Mouse (Mus musculus) left cerebral cortex, adult 11 months (tissue): ENCODE measurements around the gene Rchy1.

Experiments
- DNase-seq: peaks from one replicate; pipeline ENCODE4 v3.0.0; 2022; ENCODE audit warnings: low spot score

Gene Rchy1

GRCm38 (mm10) chr5:91962639-91963440, at the start of gene Rchy1:
TSS of gene Rchy1 (minus strand) at chr5:91963068.
- peak; percentile 84 for DNase-seq

DNA sequence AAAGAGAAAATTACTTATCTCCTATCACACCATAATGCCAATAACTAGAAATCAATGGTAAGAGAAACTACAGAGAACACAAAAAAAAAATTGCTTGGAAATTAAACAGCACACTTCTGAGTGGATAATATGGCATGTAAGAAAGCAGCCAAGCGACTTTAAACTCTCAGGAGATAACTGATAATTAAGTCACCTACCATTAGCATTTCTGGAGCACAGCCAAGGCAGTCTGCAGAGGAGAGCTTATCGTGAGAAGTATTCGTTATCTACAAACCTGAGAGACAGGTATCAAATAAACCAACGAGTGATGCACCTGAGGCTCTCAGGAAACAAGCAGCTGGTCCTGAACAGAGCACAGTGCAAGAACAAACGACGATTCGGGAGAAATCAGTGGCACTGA, 48.9 kb upstream of the Rchy1 start:
- no peak for DNase-seq

GRCm38 (mm10) chr5:92009827-92010226, 47.0 kb upstream of the Rchy1 start:
- no peak for DNase-seq

DNA sequence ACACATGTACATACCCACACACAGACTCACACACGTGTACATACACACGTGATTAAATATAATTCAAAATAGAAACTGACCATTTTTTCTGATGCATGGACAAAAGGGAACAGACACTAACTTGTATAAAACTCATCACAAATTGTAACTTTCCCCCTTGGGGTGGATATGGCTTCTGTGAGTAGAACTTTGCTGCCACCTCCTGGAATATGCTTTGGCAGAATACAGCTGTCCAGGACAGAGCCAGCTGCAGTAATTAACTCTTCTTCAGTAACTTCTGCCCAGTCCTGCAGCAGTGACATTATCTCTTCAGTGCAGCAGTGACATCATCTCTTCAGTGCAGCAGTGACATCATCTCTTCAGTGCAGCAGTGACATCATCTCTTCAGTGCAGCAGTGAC, 40.1 kb upstream of the Rchy1 start:
- no peak for DNase-seq

GRCm38 (mm10) chr5:92000770-92001169, 37.9 kb upstream of the Rchy1 start:
- no peak for DNase-seq

DNA sequence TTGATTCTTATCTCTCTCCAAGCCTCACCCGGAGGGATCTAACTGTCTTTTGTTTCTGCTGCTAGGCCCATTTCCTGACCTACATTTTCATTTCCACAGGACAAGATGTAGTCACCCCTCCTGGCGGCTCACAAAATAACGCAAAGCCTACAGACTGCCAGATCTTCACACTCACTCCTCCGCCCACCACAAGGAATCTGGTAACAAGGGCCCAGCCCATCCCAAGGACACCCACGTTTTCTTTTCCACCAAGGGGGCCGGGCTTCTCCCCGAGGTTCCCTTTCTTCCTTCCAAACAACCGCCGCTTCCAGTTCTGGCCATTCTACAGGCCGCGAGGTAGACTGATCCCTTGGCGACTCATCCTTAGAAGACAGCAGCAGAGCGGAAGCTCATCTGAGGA, 31.7 kb upstream of the Rchy1 start:
- peak; percentile 36 for DNase-seq

- DNase-seq: no peak
Observed at GRCm38 (mm10) chr5:91993061-91993460, 30.2 kb upstream of the Rchy1 start.

- DNase-seq: no peak
Observed at GRCm38 (mm10) chr5:91991191-91991937, 28.5 kb upstream of the Rchy1 start.

- no peak for DNase-seq
Observed at GRCm38 (mm10) chr5:91989261-91989660, 26.4 kb upstream of the Rchy1 start.

DNA sequence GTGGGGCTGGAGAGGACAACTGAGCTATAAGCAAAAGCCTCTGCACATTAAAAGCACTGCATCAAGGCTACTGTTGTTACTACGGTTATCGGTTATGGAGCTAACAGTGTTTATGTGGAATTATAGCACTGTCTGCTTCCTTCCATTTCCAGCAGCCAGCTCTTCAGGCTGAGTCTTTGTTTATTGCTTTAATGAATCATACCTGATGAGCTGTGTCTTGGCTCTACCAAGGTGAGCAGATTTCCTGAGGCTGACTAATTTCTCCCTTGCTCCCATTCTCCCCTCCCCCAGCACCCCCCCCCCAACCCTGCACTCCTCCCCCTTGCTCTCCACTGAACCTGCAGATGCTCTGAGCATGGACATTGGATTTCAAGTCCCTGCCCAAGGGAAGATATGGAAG, 24.9 kb upstream of the Rchy1 start:
- DNase-seq: no peak

DNA sequence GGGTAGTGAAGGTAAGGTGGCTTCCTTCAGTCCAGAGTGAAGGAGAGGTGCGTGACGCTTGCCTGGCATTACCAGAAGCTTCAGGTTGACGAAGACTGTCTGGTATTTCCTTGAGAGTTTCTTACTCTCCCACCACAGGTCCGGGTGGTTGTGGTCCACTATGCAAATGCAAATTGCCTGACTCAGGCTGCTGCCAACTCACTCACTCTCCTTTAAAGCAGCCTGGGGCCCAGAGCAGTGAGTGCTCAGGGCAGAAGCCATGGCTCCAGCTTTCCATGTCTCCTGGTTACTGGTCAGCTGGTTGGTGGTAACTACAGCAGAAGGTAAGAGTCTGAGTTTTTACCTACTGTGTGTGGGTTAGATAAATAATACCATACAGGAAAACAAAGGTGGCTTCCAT, 24.4 kb upstream of the Rchy1 start, which contains the start of gene Odaph:
TSS of gene Odaph (plus strand) at position 240 of the 400 bp plus-strand sequence.
- no peak for DNase-seq

DNA sequence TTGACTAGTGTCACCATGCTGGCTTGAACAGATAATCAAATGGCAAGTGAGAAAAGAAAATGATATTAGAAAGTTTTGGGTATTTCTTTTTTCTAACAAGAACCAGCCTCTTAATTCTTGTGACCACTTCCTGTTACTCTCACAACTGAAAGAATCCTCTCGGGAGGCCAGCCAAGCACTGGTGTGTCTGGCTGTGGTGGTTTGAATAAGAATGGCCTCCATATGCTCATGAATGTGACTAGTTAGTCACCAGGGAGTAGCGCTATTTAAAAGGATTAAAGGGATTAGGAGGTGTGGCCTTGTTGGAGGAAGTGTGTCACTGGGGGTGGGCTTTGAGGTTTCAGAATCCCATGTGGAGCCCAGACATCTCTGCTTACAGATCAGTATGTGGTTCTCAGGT, 22.9 kb upstream of the Rchy1 start:
- no peak for DNase-seq

GRCm38 (mm10) chr5:91983490-91983889, 20.6 kb upstream of the Rchy1 start:
- no peak for DNase-seq

DNA sequence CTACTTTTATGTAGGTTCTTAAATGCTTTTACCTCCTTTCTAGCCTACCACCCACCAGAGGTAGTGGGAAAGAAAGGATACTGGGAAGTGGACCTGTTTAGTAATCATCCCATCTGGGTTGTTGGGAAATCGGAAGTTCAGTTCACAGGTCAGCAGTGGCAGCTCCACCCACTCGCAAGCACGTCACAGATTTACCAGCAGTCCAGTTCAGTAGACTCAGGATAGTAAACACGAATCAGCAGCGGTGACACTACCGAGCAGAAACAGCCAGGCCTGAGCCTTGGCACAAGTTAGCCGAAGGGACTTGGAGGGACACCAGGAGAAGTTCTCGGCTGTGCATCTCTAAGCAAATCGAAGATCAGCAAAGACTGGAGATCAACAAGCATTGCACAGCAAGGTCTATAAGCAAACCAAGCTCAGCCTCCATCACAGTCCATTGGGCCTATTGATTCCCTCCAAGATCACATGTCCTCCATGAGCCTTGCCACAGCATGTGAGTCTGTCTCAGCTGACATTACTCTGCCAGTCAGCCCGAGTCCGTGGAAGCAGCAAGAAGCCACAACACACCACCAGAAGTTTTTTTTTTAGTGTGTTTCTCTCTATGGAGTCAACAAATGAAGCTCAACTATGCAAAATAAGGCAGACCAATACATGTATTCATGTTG, 18.4 kb upstream of the Rchy1 start:
- DNase-seq: no peak

DNA sequence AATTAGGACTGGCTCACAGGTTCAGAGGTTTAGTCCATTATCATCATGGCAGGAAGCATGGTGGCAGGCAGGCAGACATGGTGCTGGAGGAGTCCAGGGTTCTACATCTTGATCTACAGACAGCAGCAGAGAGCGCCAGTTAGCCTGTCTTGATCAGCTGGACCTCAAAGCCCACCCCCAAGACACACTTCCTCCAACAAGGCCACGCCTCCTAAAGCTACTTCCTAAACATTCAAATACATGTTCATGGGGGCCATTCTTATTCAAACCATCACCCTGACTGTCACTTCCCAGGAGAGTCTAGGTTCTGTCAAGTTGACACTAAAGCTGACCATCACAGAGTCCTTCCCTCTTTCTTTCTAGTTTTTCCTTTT, 14.5 kb upstream of the Rchy1 start:
- DNase-seq: no peak

GRCm38 (mm10) chr5:91976566-91977396, 13.9 kb upstream of the Rchy1 start:
- DNase-seq: no peak

DNA sequence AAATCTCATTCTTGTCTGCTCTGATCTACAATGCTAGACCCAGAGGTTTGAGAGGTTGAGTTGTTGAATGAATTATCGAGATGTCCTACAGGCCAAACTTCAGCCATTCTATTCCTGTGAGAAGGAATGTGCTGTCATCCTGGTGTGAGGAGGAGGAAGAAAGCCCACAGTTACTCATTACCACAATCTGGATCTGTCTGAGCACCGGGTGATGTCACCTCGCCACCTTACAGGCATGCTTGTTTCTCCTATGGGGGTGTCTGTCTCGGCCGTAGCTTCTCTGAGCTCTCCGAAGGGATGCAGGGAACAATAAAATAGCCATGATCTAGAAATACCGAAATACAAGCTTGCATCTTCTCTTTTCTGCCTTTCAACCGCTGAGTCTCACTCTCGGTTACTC, 12.9 kb upstream of the Rchy1 start:
- no peak for DNase-seq

DNA sequence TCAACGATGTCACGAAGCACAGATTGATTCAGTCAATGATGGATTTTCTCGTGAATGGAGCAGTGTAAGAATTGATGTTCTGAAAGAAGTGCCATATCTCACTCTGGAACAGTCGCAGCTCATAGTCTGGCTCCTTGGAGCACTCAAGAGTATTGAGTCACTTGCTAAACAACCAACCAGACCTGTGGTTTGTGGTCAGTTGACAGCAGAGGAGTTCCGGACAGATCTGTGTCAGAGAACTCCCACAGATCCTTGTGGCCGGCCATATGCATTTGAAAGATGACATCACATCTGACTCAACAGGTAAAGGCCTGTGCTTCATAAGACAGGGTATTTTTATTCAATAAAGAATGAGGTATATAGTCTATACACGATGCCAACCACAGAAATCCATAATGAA, 11.1 kb upstream of the Rchy1 start:
- DNase-seq: no peak

GRCm38 (mm10) chr5:91972046-91972445, 9.2 kb upstream of the Rchy1 start:
- DNase-seq: no peak

- no peak for DNase-seq
Observed at GRCm38 (mm10) chr5:91962259-91962638, 619 bp downstream of the Rchy1 start.

GRCm38 (mm10) chr5:91961370-91961769, 1.5 kb downstream of the Rchy1 start:
- no peak for DNase-seq

DNA sequence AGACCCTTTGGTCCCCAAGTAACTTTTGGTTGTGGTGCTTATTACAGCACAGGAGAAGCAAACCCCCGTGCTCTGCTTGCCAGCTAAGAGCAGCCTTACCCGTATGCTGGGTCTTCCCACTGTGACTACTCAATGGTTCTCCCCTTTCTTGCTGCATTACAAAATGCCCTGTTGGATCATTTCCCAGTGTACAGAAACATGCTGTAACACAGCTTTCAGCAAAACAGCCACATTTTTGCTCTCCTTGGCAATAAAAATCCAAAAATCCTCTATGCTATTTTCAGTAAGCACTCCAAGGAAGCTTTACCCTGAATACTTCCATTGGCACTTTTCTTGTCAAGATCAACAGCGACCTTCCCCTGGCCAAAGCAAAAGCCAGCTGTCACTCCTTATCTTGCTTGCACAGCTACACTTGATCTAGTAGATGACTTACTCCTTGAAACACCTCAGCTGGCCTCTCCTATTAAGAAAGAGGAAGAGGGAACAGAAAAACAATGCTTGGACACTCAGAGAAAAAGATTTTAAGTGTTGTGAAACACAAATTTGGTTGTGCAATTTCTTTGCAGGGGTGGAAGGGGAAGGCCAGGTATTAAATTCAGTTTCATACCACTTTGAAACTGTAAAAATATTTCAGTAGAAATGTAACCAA, 2.1 kb downstream of the Rchy1 start:
- DNase-seq: no peak
